Mouse (Mus musculus): ENCODE data around the gene Myt1l. TPM values are rescaled to one million over a fixed set of nuclear protein-coding genes. Genes with fewer than 3 reads are reported as not detected.

The Myt1l gene
- polyA plus RNA-seq, 1 experiment from 2014 or later: 4.3 TPM

- WGBS: 85% methylated on average over 4 of the region's 4 CpGs
- H3K36me3 ChIP-seq: no peaks in the 10 kb centered on the region
- H3K27ac ChIP-seq: no peak overlapping the region
- H3K4me3 ChIP-seq: no peak overlapping the region
- H3K4me1 ChIP-seq: no peaks in the 10 kb centered on the region
- H3K9ac ChIP-seq: no peak overlapping the region
- ATAC-seq (ENCODE audit: insufficient number of reproducible peaks, insufficient read depth, low FRiP score, low TSS enrichment, low read depth): no peak
- H3K27me3 ChIP-seq: no peaks in the 10 kb centered on the region
- no peaks in the 10 kb centered on the region for H3K9me3 ChIP-seq
- H3K4me2 ChIP-seq: no peak overlapping the region
Observed at GRCm38 (mm10) chr12:29750604-29751128, 222.5 kb downstream of the Myt1l start.

GRCm38 (mm10) chr12:29755086-29755871 is 227.1 kb downstream of the Myt1l start:
- no peak overlapping the region for H3K9ac ChIP-seq

GRCm38 (mm10) chr12:29755872-29756265 is 227.7 kb downstream of the Myt1l start:
- Histone ChIP-seq H3K27ac (no peak overlapping the region), H3K27me3 (no peaks in the 10 kb centered on the region), H3K9me3 (no peaks in the 10 kb centered on the region), H3K4me3 (no peak overlapping the region), H3K36me3 (no peaks in the 10 kb centered on the region), H3K9ac (no peak overlapping the region), H3K4me2 (no peak overlapping the region), H3K4me1 (no peaks in the 10 kb centered on the region)
- WGBS: 86% methylated on average over 3 of the region's 3 CpGs
- ATAC-seq (ENCODE audit: insufficient number of reproducible peaks, insufficient read depth, low FRiP score, low TSS enrichment, low read depth): no peak

More at GRCm38 (mm10) chr12:29755086-29755871, 227.1 kb downstream of the Myt1l start:
- H3K27ac ChIP-seq: no peak overlapping the region
- H3K27me3 ChIP-seq: no peaks in the 10 kb centered on the region
- H3K4me3 ChIP-seq: no peak overlapping the region
- no peaks in the 10 kb centered on the region for H3K4me1 ChIP-seq
- no peak for ATAC-seq (ENCODE audit: insufficient number of reproducible peaks, insufficient read depth, low FRiP score, low TSS enrichment, low read depth)
- 85% methylated on average over 5 of the region's 5 CpGs for WGBS
- no peaks in the 10 kb centered on the region for H3K9me3 ChIP-seq
- no peaks in the 10 kb centered on the region for H3K36me3 ChIP-seq
- H3K4me2 ChIP-seq: no peak overlapping the region

- Histone ChIP-seq H3K9ac (no peak overlapping the region), H3K27ac (no peak overlapping the region), H3K4me2 (no peak overlapping the region), H3K4me3 (no peak overlapping the region), H3K4me1 (no peaks in the 10 kb centered on the region), H3K9me3 (no peaks in the 10 kb centered on the region), H3K36me3 (no peaks in the 10 kb centered on the region), H3K27me3 (no peaks in the 10 kb centered on the region)
- WGBS: 70% methylated on average over 4 of the region's 4 CpGs
- no peak for ATAC-seq (ENCODE audit: insufficient number of reproducible peaks, insufficient read depth, low FRiP score, low TSS enrichment, low read depth)
Observed at GRCm38 (mm10) chr12:29760611-29761010, 232.4 kb downstream of the Myt1l start.

- Histone ChIP-seq H3K27ac (no peak overlapping the region), H3K36me3 (no peaks in the 10 kb centered on the region), H3K4me2 (no peak overlapping the region), H3K27me3 (no peaks in the 10 kb centered on the region), H3K9me3 (no peaks in the 10 kb centered on the region), H3K9ac (no peak overlapping the region), H3K4me1 (no peaks in the 10 kb centered on the region), H3K4me3 (no peak overlapping the region)
- WGBS: 80% methylated on average over 1 of the region's 1 CpGs
- ATAC-seq (ENCODE audit: insufficient number of reproducible peaks, insufficient read depth, low FRiP score, low TSS enrichment, low read depth): no peak
Observed at GRCm38 (mm10) chr12:29766158-29766557, 238.0 kb downstream of the Myt1l start.

- Histone ChIP-seq H3K36me3 (no peaks in the 10 kb centered on the region), H3K9ac (no peak overlapping the region), H3K4me1 (no peaks in the 10 kb centered on the region), H3K4me2 (no peak overlapping the region), H3K27ac (no peak overlapping the region), H3K9me3 (no peaks in the 10 kb centered on the region), H3K4me3 (no peak overlapping the region), H3K27me3 (no peaks in the 10 kb centered on the region)
- 72% methylated on average over 3 of the region's 3 CpGs for WGBS
- no peak for ATAC-seq (ENCODE audit: insufficient number of reproducible peaks, insufficient read depth, low FRiP score, low TSS enrichment, low read depth)
Observed at GRCm38 (mm10) chr12:29771791-29772190, 243.6 kb downstream of the Myt1l start.

GRCm38 (mm10) chr12:29772401-29772800 is 244.2 kb downstream of the Myt1l start:
- H3K9me3 ChIP-seq: no peaks in the 10 kb centered on the region
- ATAC-seq (ENCODE audit: insufficient number of reproducible peaks, insufficient read depth, low FRiP score, low TSS enrichment, low read depth): no peak

GRCm38 (mm10) chr12:29778901-29779300 is 250.7 kb downstream of the Myt1l start:
- Histone ChIP-seq H3K4me3 (no peak overlapping the region), H3K27ac (no peak overlapping the region), H3K4me1 (no peaks in the 10 kb centered on the region), H3K4me2 (no peak overlapping the region), H3K9me3 (no peaks in the 10 kb centered on the region), H3K9ac (no peak overlapping the region), H3K27me3 (no peaks in the 10 kb centered on the region), H3K36me3 (no peaks in the 10 kb centered on the region)
- 83% methylated on average over 2 of the region's 2 CpGs for WGBS
- no peak for ATAC-seq (ENCODE audit: insufficient number of reproducible peaks, insufficient read depth, low FRiP score, low TSS enrichment, low read depth)

More at GRCm38 (mm10) chr12:29772401-29772800, 244.2 kb downstream of the Myt1l start:
- no peak overlapping the region for H3K27ac ChIP-seq
- H3K27me3 ChIP-seq: no peaks in the 10 kb centered on the region
- no peak overlapping the region for H3K4me2 ChIP-seq
- H3K4me3 ChIP-seq: no peak overlapping the region
- H3K9ac ChIP-seq: no peak overlapping the region
- no peaks in the 10 kb centered on the region for H3K36me3 ChIP-seq
- H3K4me1 ChIP-seq: no peaks in the 10 kb centered on the region

- WGBS: 32% methylated on average over 16 of the region's 16 CpGs
- peaks cover 16% of the 10 kb centered on the region for H3K4me1 ChIP-seq
- no peak overlapping the region for H3K27ac ChIP-seq
- H3K27me3 ChIP-seq: no peaks in the 10 kb centered on the region
- ATAC-seq (ENCODE audit: insufficient number of reproducible peaks, insufficient read depth, low FRiP score, low TSS enrichment, low read depth): peak; percentile 80; the same call in 1 of the 2 replicates
- no peak overlapping the region for H3K4me3 ChIP-seq
- peak overlapping the region; percentile 19; the same call in 1 of the 2 replicates for H3K4me2 ChIP-seq
- H3K36me3 ChIP-seq: no peaks in the 10 kb centered on the region
- no peaks in the 10 kb centered on the region for H3K9me3 ChIP-seq
- H3K9ac ChIP-seq: no peak overlapping the region
Observed at GRCm38 (mm10) chr12:29789319-29790050, 261.3 kb downstream of the Myt1l start.

GRCm38 (mm10) chr12:29790051-29790386 is 261.8 kb downstream of the Myt1l start:
- H3K4me1 ChIP-seq: peaks cover 16% of the 10 kb centered on the region
- peak overlapping the region; percentile 19; the same call in 1 of the 2 replicates for H3K4me2 ChIP-seq
- no peaks in the 10 kb centered on the region for H3K9me3 ChIP-seq
- H3K36me3 ChIP-seq: no peaks in the 10 kb centered on the region
- H3K27me3 ChIP-seq: no peaks in the 10 kb centered on the region
- no peak overlapping the region for H3K27ac ChIP-seq
- H3K4me3 ChIP-seq: no peak overlapping the region
- WGBS: 58% methylated on average over 4 of the region's 4 CpGs
- H3K9ac ChIP-seq: no peak overlapping the region
- no peak for ATAC-seq (ENCODE audit: insufficient number of reproducible peaks, insufficient read depth, low FRiP score, low TSS enrichment, low read depth)

GRCm38 (mm10) chr12:29792998-29793397 is 264.8 kb downstream of the Myt1l start:
- Histone ChIP-seq H3K4me1 (peaks cover 16% of the 10 kb centered on the region), H3K27me3 (no peaks in the 10 kb centered on the region), H3K36me3 (no peaks in the 10 kb centered on the region), H3K27ac (no peak overlapping the region), H3K9me3 (no peaks in the 10 kb centered on the region), H3K9ac (no peak overlapping the region), H3K4me2 (no peak overlapping the region), H3K4me3 (no peak overlapping the region)
- WGBS: 90% methylated on average over 5 of the region's 5 CpGs
- ATAC-seq (ENCODE audit: insufficient number of reproducible peaks, insufficient read depth, low FRiP score, low TSS enrichment, low read depth): no peak
